Mouse (Mus musculus) lung, embryonic 14.5 days (tissue): ENCODE measurements around the gene Mtr. TPM values are rescaled to one million over a fixed set of nuclear protein-coding genes. Genes with fewer than 3 reads are reported as not detected.
A peak's percentile ranks its signal among the peaks of the same experiment; 100 is the strongest.

Experiments
- ATAC-seq: fragments of 200-750 bp; cut with Nextera tagmentation; 2 replicates; pipeline ENCODE4 v1.8.0; 2017; ENCODE audit warnings: mild to moderate bottlenecking, moderate TSS enrichment, moderate library complexity; ENCODE audit not compliant: insufficient read depth
- DNase-seq: peaks from one replicate; pipeline ENCODE4 v3.0.0-alpha.2; 2015
- H3K27ac ChIP-seq: fragments of 300-500 bp; sonication (generic); 2 replicates; pipeline ENCODE4 v1.5.1; 2014; ENCODE audit warnings: low read depth, mild to moderate bottlenecking, moderate library complexity
- H3K27me3 ChIP-seq: fragments of 300-500 bp; sonication (generic); 2 replicates; pipeline ENCODE4 v1.6.1; 2014; ENCODE audit warnings: low read length, control low read depth; ENCODE audit not compliant: insufficient read depth
- H3K36me3 ChIP-seq: fragments of 300-500 bp; sonication (generic); 2 replicates; pipeline ENCODE4 v1.6.1; 2014; ENCODE audit warnings: control low read depth; ENCODE audit not compliant: insufficient read depth
- H3K4me1 ChIP-seq: fragments of 300-500 bp; sonication (generic); 2 replicates; pipeline ENCODE4 v1.6.1; 2014; ENCODE audit warnings: antibody characterized with exemption, control low read depth; ENCODE audit not compliant: insufficient read depth
- H3K4me2 ChIP-seq: fragments of 300-500 bp; sonication (generic); 2 replicates; pipeline ENCODE4 v1.6.1; 2014; ENCODE audit warnings: mild to moderate bottlenecking
- H3K4me3 ChIP-seq: fragments of 300-500 bp; sonication (generic); 2 replicates; pipeline ENCODE4 v1.5.1; 2014; ENCODE audit warnings: low read depth, low read length
- H3K9ac ChIP-seq: fragments of 300-500 bp; sonication (generic); 2 replicates; pipeline ENCODE4 v1.6.1; 2014
- H3K9me3 ChIP-seq: fragments of 300-500 bp; sonication (generic); 2 replicates; pipeline ENCODE4 v1.6.1; 2016; ENCODE audit warnings: low read depth, low read length, control low read depth
- CTCF ChIP-seq: IDR thresholded peaks from 2 replicates; pipeline ENCODE4 v1.5.1; 2016; ENCODE audit warnings: antibody characterized with exemption, low read depth
- WGBS: fragments of 180-500 bp; shearing (Covaris S2); extraction: QIAGEN DNeasy Blood & Tissue Kit; methylation state at CpG from one replicate; pipeline ENCODE4 v1.1.7; 2014; 5-methylcytosine and 5-hydroxymethylcytosine counted together
- polyA plus RNA-seq: library from polyadenylated mRNA; unstranded; fragments of >200 nt; fragmentation: Nextera tagmentation; extraction: Ambion mirVana; gene quantifications from 2 replicates; pipeline ENCODE4 v1.2.1, GENCODE M21; 2014

The Mtr gene
- polyA plus RNA-seq, 1 experiment from 2014 or later: 21.9 TPM

- no peak for TF ChIP-seq CTCF
- Histone ChIP-seq H3K9me3 (no peaks in the 10 kb centered on the region), H3K36me3 (no peaks in the 10 kb centered on the region), H3K27ac (no peak overlapping the region), H3K4me2 (no peak overlapping the region), H3K4me3 (no peak overlapping the region), H3K4me1 (no peaks in the 10 kb centered on the region; the same call in 1 of the 2 replicates), H3K9ac (no peak overlapping the region), H3K27me3 (no peaks in the 10 kb centered on the region)
- ATAC-seq (no peak), DNase-seq (no peak)
- 88% methylated on average over 7 of the region's 7 CpGs for WGBS
These were observed 32.8 kb upstream of the Mtr start for GRCm38 (mm10) chr13:12290700-12291099.

- H3K9ac ChIP-seq: no peak overlapping the region
- DNase-seq (peak; percentile 67), ATAC-seq (peak; percentile 72; the same call in 1 of the 2 replicates)
- H3K36me3 ChIP-seq: no peaks in the 10 kb centered on the region
- no peak overlapping the region for H3K4me3 ChIP-seq
- no peaks in the 10 kb centered on the region for H3K9me3 ChIP-seq
- TF ChIP-seq CTCF: no peak
- H3K27ac ChIP-seq: no peak overlapping the region
- H3K4me1 ChIP-seq: no peaks in the 10 kb centered on the region
- H3K4me2 ChIP-seq: no peak overlapping the region
- WGBS: 32% methylated on average over 11 of the region's 11 CpGs
- H3K27me3 ChIP-seq: no peaks in the 10 kb centered on the region
These were observed 26.6 kb upstream of the Mtr start for GRCm38 (mm10) chr13:12284528-12284927.

- no peak overlapping the region for H3K27ac ChIP-seq
- no peak overlapping the region for H3K4me2 ChIP-seq
- H3K9ac ChIP-seq: no peak overlapping the region
- WGBS: 82% methylated on average over 3 of the region's 3 CpGs
- H3K36me3 ChIP-seq: no peaks in the 10 kb centered on the region
- H3K27me3 ChIP-seq: no peaks in the 10 kb centered on the region
- ATAC-seq: no peak
- peak; percentile 4 for DNase-seq
- no peaks in the 10 kb centered on the region for H3K9me3 ChIP-seq
- no peak overlapping the region for H3K4me3 ChIP-seq
- H3K4me1 ChIP-seq: no peaks in the 10 kb centered on the region
- no peak for TF ChIP-seq CTCF
These were observed 25.9 kb upstream of the Mtr start for GRCm38 (mm10) chr13:12283826-12284225.

GRCm38 (mm10) chr13:12274721-12275120, 16.8 kb upstream of the Mtr start:
- Histone ChIP-seq H3K27ac (no peak overlapping the region), H3K4me3 (no peak overlapping the region), H3K4me2 (no peak overlapping the region), H3K4me1 (no peaks in the 10 kb centered on the region), H3K27me3 (no peaks in the 10 kb centered on the region), H3K36me3 (no peaks in the 10 kb centered on the region), H3K9ac (no peak overlapping the region), H3K9me3 (no peaks in the 10 kb centered on the region)
- 71% methylated on average over 6 of the region's 6 CpGs for WGBS
- ATAC-seq (no peak), DNase-seq (no peak)
- TF ChIP-seq CTCF: no peak

- Histone ChIP-seq H3K9me3 (no peaks in the 10 kb centered on the region), H3K36me3 (no peaks in the 10 kb centered on the region), H3K27me3 (no peaks in the 10 kb centered on the region), H3K4me2 (no peak overlapping the region), H3K9ac (no peak overlapping the region), H3K4me3 (no peak overlapping the region), H3K4me1 (no peaks in the 10 kb centered on the region), H3K27ac (no peak overlapping the region)
- ATAC-seq (no peak), DNase-seq (no peak)
- 81% methylated on average over 4 of the region's 4 CpGs for WGBS
- no peak for TF ChIP-seq CTCF
These were observed 16.3 kb upstream of the Mtr start for GRCm38 (mm10) chr13:12274220-12274619.

GRCm38 (mm10) chr13:12272953-12273352, 15.0 kb upstream of the Mtr start:
- no peaks in the 10 kb centered on the region for H3K4me1 ChIP-seq
- no peaks in the 10 kb centered on the region for H3K27me3 ChIP-seq
- no peaks in the 10 kb centered on the region for H3K9me3 ChIP-seq
- ATAC-seq (no peak), DNase-seq (peak; percentile 59)
- no peak overlapping the region for H3K4me2 ChIP-seq
- TF ChIP-seq CTCF: peak; percentile 70
- H3K4me3 ChIP-seq: no peak overlapping the region
- no peak overlapping the region for H3K9ac ChIP-seq
- WGBS: 48% methylated on average over 3 of the region's 3 CpGs
- H3K36me3 ChIP-seq: no peaks in the 10 kb centered on the region
- H3K27ac ChIP-seq: no peak overlapping the region

GRCm38 (mm10) chr13:12267971-12268370, 10.1 kb upstream of the Mtr start:
- 87% methylated on average over 3 of the region's 3 CpGs for WGBS
- no peak for ATAC-seq
- no peaks in the 10 kb centered on the region for H3K36me3 ChIP-seq

GRCm38 (mm10) chr13:12267097-12267496, 9.2 kb upstream of the Mtr start:
- H3K4me1 ChIP-seq: no peaks in the 10 kb centered on the region
- ATAC-seq (no peak), DNase-seq (no peak)
- TF ChIP-seq CTCF: no peak
- H3K4me3 ChIP-seq: no peak overlapping the region
- no peak overlapping the region for H3K27ac ChIP-seq
- H3K36me3 ChIP-seq: no peaks in the 10 kb centered on the region
- H3K4me2 ChIP-seq: no peak overlapping the region
- H3K27me3 ChIP-seq: no peaks in the 10 kb centered on the region
- no peaks in the 10 kb centered on the region for H3K9me3 ChIP-seq
- H3K9ac ChIP-seq: no peak overlapping the region
- 52% methylated on average over 3 of the region's 3 CpGs for WGBS

More at GRCm38 (mm10) chr13:12267971-12268370, 10.1 kb upstream of the Mtr start:
- Histone ChIP-seq H3K4me3 (no peak overlapping the region), H3K4me1 (no peaks in the 10 kb centered on the region), H3K9me3 (no peaks in the 10 kb centered on the region), H3K27ac (no peak overlapping the region), H3K4me2 (no peak overlapping the region), H3K9ac (no peak overlapping the region), H3K27me3 (no peaks in the 10 kb centered on the region)
- DNase-seq: no peak
- no peak for TF ChIP-seq CTCF
